Mouse (Mus musculus): Measurements from ENCODE around the gene Gm13090. TPM values are rescaled to one million over a fixed set of nuclear protein-coding genes. Genes with fewer than 3 reads are reported as not detected.

Gm13090 gene
- not detected in 2 replicates for polyA plus RNA-seq (2012; ENCODE audit: insufficient read depth, insufficient read length, low replicate concordance, missing spikeins)

DNA sequence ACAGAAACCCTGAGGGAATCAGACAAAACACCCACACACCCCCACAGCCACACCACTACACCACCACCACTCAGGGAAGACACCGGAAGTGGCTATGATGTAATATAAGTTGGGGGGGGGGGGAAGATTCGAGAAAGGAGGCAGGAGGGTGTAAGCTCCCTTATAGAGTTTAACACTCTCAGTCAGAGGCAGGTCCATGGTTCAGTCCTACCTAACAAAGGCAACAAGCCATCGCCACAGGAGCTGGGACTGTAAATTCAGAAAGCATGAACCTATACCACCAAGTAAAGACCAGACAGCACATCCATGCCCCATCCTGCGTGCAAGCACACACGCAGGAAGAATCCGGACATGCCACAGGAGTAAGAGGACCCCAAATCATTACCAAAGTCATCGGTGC lies at the start of gene Gm13090:
Gene Gm13090, plus strand, starts transcription at position 301 of the 400 bp plus-strand sequence.
- WGBS = 53% methylated on average over 7 of the region's 7 CpGs
- Histone ChIP-seq H3K4me3 (ENCODE audit: insufficient read depth, low read depth, low read length) (0 out of 2 replicates have a peak within 1 kb of the TSS, but pooled peaks have one; percentile 4), H3K4me1 (ENCODE audit: control insufficient read depth, insufficient read depth, low read length) (peaks cover 40% of the 10 kb centered on the region), H3K27ac (ENCODE audit: insufficient read depth, low read depth, low read length) (peak within 1 kb of the TSS; percentile 81)
- TF ChIP-seq POLR2A (IDR thresholded peaks at IDR 0.05; ENCODE audit: insufficient read depth, low read depth, low read length) = no peak
- TF ChIP-seq CTCF (IDR thresholded peaks at IDR 0.05; ENCODE audit: insufficient read depth, low read depth, low read length) = no peak

DNA sequence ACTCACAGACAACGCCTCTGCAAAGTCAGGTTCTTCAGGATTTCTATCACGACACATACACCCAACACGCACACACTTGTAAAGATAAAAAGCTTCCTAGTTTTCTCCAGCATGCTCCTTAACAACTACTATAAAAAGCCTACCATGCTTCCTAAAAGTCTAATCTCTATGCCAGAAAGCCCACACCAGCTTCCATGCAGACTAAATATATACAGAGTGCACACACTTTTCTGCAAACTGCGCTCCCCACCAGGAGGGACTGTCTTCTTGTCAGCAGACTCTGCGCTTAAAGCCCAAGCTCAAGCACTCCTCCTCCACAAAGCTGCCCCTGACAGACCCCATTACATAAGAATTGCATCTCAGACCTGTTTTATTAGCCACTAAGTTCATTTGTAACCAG lies 47.9 kb upstream of the Gm13090 start:
- 29% methylated on average over 5 of the region's 5 CpGs for WGBS
- Histone ChIP-seq H3K4me1 (ENCODE audit: control insufficient read depth, insufficient read depth, low read length) (peaks cover 11% of the 10 kb centered on the region), H3K4me3 (ENCODE audit: insufficient read depth, low read depth, low read length) (no peak overlapping the region), H3K27ac (ENCODE audit: insufficient read depth, low read depth, low read length) (no peak overlapping the region)
- TF ChIP-seq CTCF (IDR thresholded peaks at IDR 0.05; ENCODE audit: insufficient read depth, low read depth, low read length) (no peak), POLR2A (IDR thresholded peaks at IDR 0.05; ENCODE audit: insufficient read depth, low read depth, low read length) (no peak)

DNA sequence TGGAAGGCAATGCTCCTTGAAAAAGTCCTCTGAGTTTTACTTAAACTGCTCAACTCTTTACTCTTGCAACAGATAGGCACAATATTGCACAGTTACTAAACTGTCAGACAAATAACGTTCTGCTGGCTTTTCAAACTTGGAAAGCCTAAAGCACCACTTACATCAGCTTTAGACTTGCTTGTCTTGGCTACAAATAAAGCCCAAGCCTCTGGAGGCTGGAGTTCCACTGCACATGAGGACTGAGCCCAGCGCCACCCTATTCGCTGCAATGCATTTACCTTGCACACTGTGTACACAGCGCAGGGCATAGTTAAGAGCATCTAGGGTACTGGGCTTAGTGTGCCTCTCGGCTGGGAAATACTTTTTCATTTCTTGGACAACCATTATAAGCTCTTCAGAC lies 46.1 kb upstream of the Gm13090 start:
- no peak for TF ChIP-seq POLR2A (IDR thresholded peaks at IDR 0.05; ENCODE audit: insufficient read depth, low read depth, low read length)
- no peak for TF ChIP-seq CTCF (IDR thresholded peaks at IDR 0.05; ENCODE audit: insufficient read depth, low read depth, low read length)
- H3K4me1 ChIP-seq (ENCODE audit: control insufficient read depth, insufficient read depth, low read length) = peaks cover 11% of the 10 kb centered on the region
- 8% methylated on average over 5 of the region's 5 CpGs for WGBS
- H3K4me3 ChIP-seq (ENCODE audit: insufficient read depth, low read depth, low read length) = peak overlapping the region; percentile 28; the same call in 1 of the 2 replicates
- H3K27ac ChIP-seq (ENCODE audit: insufficient read depth, low read depth, low read length) = 0 out of 2 replicates have a peak overlapping the region, but pooled peaks have one; percentile 2

DNA sequence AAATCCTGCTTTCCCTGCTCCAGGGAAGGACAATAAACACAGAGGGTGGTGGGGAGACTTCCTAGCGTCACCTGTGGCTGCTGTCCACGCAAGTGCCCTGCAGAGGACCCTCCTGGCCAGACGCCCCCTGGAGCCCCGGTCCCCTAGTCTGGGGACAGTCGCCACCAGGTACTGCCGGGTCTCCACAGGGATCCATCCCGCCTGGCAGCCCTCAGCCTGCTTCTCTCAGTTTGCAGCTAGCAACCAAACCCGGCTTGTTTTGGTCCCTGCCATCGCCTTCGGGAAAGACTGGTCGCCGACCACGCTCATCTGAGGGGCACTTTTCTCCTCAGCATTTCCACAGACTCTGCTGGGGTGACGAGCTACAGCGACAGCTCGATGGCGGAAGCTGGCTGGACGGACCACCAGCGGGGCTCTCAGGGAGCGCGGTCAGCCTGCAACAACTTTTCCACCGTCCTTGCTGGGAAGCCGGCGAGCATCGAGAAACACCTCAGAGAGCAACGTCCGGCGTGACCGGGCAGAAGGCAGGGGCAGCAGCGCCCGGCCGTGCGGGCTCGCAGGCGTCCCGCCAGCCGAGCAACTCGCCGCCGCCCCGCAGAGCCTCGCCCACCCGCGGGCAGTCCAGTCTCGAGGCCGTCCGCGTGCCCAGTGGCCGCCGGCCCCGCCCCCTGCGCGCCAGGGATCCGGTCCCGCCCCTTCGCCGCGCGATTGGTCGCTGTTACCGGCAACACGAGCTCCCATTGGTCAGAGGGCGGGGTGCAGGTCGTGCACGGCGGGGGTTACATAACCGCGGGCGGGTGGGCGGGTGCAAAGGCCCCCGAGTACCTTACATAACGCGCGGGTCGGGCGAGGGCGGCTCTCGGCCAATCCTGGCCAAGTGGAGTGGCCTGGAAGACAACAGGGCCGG lies 45.1 kb upstream of the Gm13090 start, which contains the start of gene Per3:
Gene Per3, minus strand, starts transcription at position 629 of the 907 bp plus-strand sequence.
- H3K27ac ChIP-seq (ENCODE audit: insufficient read depth, low read depth, low read length) = peak within 1 kb of the TSS; percentile 89
- no peak for TF ChIP-seq CTCF (IDR thresholded peaks at IDR 0.05; ENCODE audit: insufficient read depth, low read depth, low read length)
- peak; percentile 68 for TF ChIP-seq POLR2A (IDR thresholded peaks at IDR 0.05; ENCODE audit: insufficient read depth, low read depth, low read length)
- H3K4me3 ChIP-seq (ENCODE audit: insufficient read depth, low read depth, low read length) = peak within 1 kb of the TSS; percentile 69
- WGBS = under 1% methylated on average over 78 of the region's 79 CpGs
- H3K4me1 ChIP-seq (ENCODE audit: control insufficient read depth, insufficient read depth, low read length) = peaks cover 11% of the 10 kb centered on the region

DNA sequence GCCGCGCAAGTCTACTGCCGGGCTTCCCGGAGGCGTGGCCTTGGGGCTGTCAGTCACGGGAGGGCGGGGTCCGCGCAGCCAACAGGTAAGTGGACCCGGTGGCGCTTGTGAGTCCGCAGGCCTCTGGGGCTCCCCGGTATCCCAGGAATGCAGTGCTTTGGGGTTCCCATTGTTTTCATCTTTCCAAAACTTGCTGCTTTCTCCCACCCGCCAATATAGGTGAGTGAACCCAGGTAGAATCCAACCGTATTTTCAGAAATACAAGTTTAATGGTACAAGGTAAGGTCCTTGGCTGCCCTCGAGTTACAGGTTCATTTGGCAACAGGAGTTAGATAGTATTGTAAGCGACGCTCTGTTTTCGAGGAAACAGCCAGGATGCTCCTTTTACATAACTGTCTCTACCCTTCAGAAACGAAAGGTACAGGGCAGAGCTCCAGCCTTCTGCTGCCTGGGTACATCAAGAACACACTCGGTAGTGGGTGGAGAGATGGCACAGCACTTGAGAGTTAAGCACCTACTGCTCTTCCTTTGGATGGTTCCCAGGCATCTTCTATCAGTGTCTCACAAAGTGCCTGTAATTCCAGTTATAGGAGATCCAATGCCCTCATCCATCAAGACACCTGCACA lies 44.3 kb upstream of the Gm13090 start:
- TF ChIP-seq POLR2A (IDR thresholded peaks at IDR 0.05; ENCODE audit: insufficient read depth, low read depth, low read length) (peak; percentile 13; the same call in 1 of the 2 replicates), CTCF (IDR thresholded peaks at IDR 0.05; ENCODE audit: insufficient read depth, low read depth, low read length) (no peak)
- 2% methylated on average over 21 of the region's 21 CpGs for WGBS
- H3K4me3 ChIP-seq (ENCODE audit: insufficient read depth, low read depth, low read length) = peak overlapping the region; percentile 69
- H3K27ac ChIP-seq (ENCODE audit: insufficient read depth, low read depth, low read length) = peak overlapping the region; percentile 89
- peaks cover 11% of the 10 kb centered on the region for H3K4me1 ChIP-seq (ENCODE audit: control insufficient read depth, insufficient read depth, low read length)

DNA sequence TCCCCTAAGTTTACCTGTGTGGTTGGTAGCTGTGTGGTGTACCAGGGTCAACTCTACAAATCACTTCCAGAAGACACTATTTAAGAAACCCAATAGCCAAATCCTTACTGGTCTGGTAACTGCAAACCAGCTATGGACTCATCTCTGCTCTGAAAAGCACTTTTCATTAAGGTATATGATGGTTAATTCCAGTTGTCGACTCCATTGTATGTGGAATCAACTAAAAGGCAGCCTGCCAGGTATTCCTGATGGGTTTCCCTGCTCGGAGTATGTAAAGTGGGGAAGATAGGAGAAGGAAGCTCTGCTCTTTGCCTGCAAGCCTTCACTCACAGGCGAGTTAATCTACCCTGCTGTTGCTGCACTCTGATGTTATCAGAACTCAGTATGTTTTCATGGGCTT lies 42.8 kb upstream of the Gm13090 start:
- H3K4me1 ChIP-seq (ENCODE audit: control insufficient read depth, insufficient read depth, low read length) = peaks cover 8% of the 10 kb centered on the region; the same call in 1 of the 2 replicates
- WGBS = 81% methylated on average over 3 of the region's 3 CpGs
- H3K27ac ChIP-seq (ENCODE audit: insufficient read depth, low read depth, low read length) = no peak overlapping the region
- TF ChIP-seq CTCF (IDR thresholded peaks at IDR 0.05; ENCODE audit: insufficient read depth, low read depth, low read length) (no peak), POLR2A (IDR thresholded peaks at IDR 0.05; ENCODE audit: insufficient read depth, low read depth, low read length) (no peak)
- H3K4me3 ChIP-seq (ENCODE audit: insufficient read depth, low read depth, low read length) = no peak overlapping the region

DNA sequence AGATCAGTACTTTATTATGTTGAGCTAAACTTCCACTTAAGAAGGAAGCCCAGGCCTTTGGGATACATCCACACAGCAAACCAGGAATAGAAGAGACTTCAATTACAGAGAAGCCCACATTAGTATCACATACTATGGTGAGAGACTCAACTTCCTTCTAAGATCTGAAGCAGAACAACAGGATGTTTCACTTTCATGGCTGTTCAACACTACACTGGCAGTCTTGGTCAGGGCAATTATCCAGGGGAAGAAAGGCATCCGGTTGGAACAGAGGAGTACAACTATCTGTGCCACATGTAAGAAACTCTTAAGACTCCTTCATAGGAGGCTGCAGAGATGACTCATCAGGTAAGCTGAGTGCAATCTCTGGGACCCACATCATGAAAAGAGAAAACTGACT lies 38.2 kb upstream of the Gm13090 start:
- 35% methylated on average over 1 of the region's 1 CpGs for WGBS
- no peaks in the 10 kb centered on the region for H3K4me1 ChIP-seq (ENCODE audit: control insufficient read depth, insufficient read depth, low read length)
- TF ChIP-seq CTCF (IDR thresholded peaks at IDR 0.05; ENCODE audit: insufficient read depth, low read depth, low read length) = no peak
- no peak for TF ChIP-seq POLR2A (IDR thresholded peaks at IDR 0.05; ENCODE audit: insufficient read depth, low read depth, low read length)
- no peak overlapping the region for H3K27ac ChIP-seq (ENCODE audit: insufficient read depth, low read depth, low read length)
- no peak overlapping the region for H3K4me3 ChIP-seq (ENCODE audit: insufficient read depth, low read depth, low read length)

DNA sequence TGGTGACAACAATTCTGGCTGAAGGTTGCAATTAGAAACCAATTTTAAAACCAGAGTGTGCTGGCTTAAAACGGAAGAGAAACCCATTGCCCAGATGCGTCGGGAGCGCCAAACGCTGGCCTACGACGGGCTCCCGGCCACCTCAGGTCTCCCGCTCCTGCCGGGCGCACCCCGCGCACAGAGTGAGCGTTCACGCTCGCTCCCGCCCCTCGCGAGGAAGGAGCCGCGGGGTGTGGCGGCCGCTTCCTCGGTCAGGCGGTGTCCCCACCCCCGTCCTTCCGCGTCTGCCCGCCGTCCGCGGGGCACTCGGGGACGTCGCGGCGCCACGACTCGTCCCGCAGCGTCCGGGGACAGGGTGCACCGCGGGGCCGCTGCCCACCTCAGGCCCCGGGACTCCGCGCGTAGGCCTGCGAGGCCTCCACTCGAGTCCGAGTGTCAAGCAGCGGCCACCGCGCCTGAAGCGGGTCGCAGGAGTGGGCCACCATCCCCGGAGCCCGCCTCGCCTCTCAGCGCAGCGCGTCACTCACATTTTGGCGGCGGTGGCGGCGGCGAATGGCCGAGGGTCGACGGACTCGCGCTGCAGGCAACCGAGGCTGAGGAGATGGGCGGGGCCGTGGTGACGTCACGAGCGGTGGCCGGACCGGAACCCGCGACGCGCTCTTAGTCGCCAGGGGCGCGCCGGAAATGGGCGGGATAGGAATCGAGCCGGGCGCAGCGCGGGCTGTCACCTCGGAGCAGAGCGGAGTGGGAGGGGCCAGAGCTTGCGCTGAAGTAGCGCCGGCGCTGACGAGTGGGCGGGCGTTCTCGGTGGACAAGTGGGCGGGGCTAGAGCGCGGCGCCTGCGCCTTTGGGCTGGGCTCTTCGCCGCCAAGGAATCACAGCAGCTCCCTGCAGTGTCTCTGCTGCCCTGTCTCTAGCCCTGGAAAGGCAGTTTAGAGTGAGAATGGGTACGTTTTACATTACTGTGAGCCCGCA lies 31.7 kb upstream of the Gm13090 start, which contains the start of gene Vamp3:
Gene Vamp3, minus strand, starts transcription at position 617 of the 975 bp plus-strand sequence.
- Histone ChIP-seq H3K4me1 (ENCODE audit: control insufficient read depth, insufficient read depth, low read length) (no peaks in the 10 kb centered on the region), H3K4me3 (ENCODE audit: insufficient read depth, low read depth, low read length) (peak within 1 kb of the TSS; percentile 67), H3K27ac (ENCODE audit: insufficient read depth, low read depth, low read length) (peak within 1 kb of the TSS; percentile 84)
- TF ChIP-seq CTCF (IDR thresholded peaks at IDR 0.05; ENCODE audit: insufficient read depth, low read depth, low read length) (no peak), POLR2A (IDR thresholded peaks at IDR 0.05; ENCODE audit: insufficient read depth, low read depth, low read length) (peak; percentile 63; the same call in 1 of the 2 replicates)
- under 1% methylated on average over 114 of the region's 114 CpGs for WGBS
